Mouse (Mus musculus) lung, postnatal 14 days (tissue): Measurements from ENCODE around the gene Dysf.

Experiments used
- DNase-seq: peaks from one replicate; pipeline ENCODE4 v3.0.0; 2021

Dysf gene

DNA sequence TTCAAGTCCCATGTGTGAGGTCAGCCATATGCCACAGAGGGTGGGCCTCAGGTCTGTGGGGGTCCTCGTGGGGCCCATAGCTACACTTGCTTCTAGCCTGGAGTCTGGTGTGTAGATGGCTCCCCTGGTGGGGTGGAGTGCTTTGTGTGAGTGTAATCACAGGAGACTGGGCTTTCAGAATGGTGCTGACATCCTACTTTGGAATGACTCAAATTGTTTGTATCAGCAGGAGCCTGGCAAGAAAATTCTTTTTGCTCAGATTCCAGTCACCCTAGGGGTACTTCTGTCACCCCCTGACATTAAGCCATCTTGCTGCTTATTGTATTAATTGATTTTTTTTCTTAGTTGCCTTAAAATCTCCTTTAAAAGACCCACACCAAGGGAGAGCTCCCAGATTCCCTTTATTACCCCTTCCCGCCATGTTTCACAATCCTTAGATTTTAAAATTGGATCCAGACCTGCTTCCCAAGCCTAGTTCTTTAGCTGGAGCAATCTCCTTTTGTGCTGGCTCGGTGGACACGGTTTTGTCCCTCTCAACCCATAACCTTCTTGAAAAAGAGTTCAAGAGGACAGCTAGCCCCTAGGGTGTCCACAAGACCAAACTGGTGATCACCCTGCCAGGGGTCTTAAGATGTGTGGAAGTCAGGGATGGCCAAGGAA, 237.8 kb downstream of the Dysf start:
- DNase-seq: no peak

DNA sequence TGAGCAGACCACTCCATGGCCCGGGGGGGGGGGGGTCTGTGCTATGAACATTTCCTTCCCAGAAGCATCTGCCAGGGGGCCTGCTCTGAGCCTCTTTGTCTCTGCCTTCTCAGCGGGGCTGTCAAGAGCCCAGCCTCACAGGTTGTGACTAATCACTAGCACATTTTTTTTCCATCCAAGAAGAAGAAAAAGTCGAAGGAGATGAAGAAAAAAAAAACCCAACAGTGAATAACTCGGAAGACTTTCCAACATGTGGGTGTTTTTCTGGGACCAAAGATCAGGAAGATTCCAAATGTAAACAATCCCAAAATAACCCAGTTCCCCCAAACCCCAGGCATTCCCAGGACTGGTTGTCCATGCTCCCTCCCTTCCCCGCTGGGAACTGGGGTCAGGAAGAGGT, 238.6 kb downstream of the Dysf start:
- DNase-seq: no peak
